Mouse (Mus musculus): Measurements from ENCODE around the gene Gk2. TPM values are rescaled to one million over a fixed set of nuclear protein-coding genes. Genes with fewer than 3 reads are reported as not detected.

Gene Gk2
- not detected for polyA plus RNA-seq (2014; fragmentation: Illumina TruSeq; extraction: RNeasy Lipid Tissue Mini Kit (QIAGEN cat#74804); ENCODE audit: low read depth, low replicate concordance)

GRCm38 (mm10) chr5:97456816-97457215 is at the start of gene Gk2:
TSS of gene Gk2 (minus strand) at chr5:97457021.

Other genes starting within 250 kb of the Gk2 start
- gene Naa11, start 64.6 kb downstream of the Gk2 start, polyA plus RNA-seq (2014; fragmentation: Illumina TruSeq; extraction: RNeasy Lipid Tissue Mini Kit (QIAGEN cat#74804); ENCODE audit: low read depth, low replicate concordance), result not detected

All from heart, adult 10 weeks (tissue).